Mouse (Mus musculus) brain, adult 2 months (tissue): ENCODE measurements at regions not wholly inside any gene's neighbourhood (a gene's known extent, or its start where the extent isn't known, plus 50 kb on each side); places are given as distances from the start of the nearest gene placed in this dataset.
A peak's percentile ranks its signal among the peaks of the same experiment; 100 is the strongest.

ENCODE experiments used
- DNase-seq: peaks from one replicate; pipeline ENCODE4 v3.0.0; 2011; ENCODE audit warnings: low read depth, low spot score

DNA sequence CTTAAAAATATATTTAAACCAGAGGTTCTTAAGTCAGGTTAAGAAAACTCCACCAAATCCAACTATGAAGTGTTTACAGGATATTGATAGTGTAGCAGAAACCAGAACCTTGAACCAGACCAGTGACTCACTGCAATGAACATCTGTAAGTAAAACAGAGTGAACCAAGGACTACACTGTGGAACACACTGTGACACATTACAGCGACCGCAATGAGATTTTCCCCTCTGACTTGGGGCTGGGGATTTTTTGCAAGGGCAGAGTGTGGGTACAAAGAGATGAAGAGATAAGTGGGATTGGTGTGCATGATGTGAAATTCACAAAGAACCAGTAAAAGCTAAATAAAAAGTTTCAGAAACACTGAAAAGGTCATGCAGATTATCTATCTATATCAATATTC, 73.0 kb upstream of the Nrn1 start:
- DNase-seq: no peak

DNA sequence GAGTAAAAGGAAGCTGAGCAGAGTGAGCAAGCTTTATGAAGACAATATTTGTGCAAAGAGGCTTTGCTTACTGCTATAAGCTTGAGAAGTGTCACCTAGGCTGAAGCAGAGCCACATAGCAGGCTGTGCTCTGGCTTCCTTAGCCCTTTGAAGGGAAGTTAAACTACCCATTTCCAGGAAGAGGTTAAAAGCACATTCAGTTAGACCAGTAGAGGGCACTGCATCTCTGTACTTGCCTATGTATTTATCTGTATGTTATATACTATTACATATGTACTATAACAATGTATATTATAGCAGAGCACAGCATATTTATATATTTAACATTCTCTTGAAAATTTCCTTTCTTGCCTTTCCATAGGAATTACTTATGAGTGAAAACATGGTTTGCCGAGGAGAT, 54.4 kb upstream of the Nrn1 start:
- DNase-seq: peak; percentile 72
